Mouse (Mus musculus): Measurements from ENCODE around the gene Pmf1. TPM values are rescaled to one million over a fixed set of nuclear protein-coding genes. Genes with fewer than 3 reads are reported as not detected.
"Not testable (repeated sequence)": the region's sequence is repeated elsewhere in the genome, so short reads cannot be mapped to it uniquely, and the experiment has no call there.

Pmf1 gene
- polyA plus RNA-seq, 1 experiment from 2014 or later = 185 TPM

GRCm38 (mm10) chr3:88442888-88443287 lies 32.8 kb upstream of the Pmf1 start:
- ATAC-seq (ENCODE audit: insufficient number of reproducible peaks, low FRiP score, low TSS enrichment, low read depth) (no peak), DNase-seq (ENCODE audit: low spot score) (no peak)
- WGBS = 69% methylated on average over 7 of the region's 7 CpGs

GRCm38 (mm10) chr3:88442488-88442887 lies 32.4 kb upstream of the Pmf1 start:
- Histone ChIP-seq H3K27ac (replicated peaks; ENCODE audit: low read depth, low read length) (no peak overlapping the region), H3K36me3 (ENCODE audit: control insufficient read depth, insufficient read depth, low read length) (no peaks in the 10 kb centered on the region), H3K27me3 (ENCODE audit: control insufficient read depth, insufficient read depth, low read length) (no peaks in the 10 kb centered on the region), H3K9me3 (ENCODE audit: control insufficient read depth, low read length) (no peaks in the 10 kb centered on the region), H3K4me2 (ENCODE audit: low read depth, severe bottlenecking) (no peak overlapping the region), H3K4me3 (ENCODE audit: low read depth, low read length) (no peak overlapping the region), H3K4me1 (ENCODE audit: control insufficient read depth, insufficient read depth, low read length) (peaks cover 14% of the 10 kb centered on the region; the same call in 1 of the 2 replicates), H3K9ac (ENCODE audit: low read length) (no peak overlapping the region)
- WGBS = 82% methylated on average over 12 of the region's 12 CpGs
- ATAC-seq (ENCODE audit: insufficient number of reproducible peaks, low FRiP score, low TSS enrichment, low read depth) = no peak
- DNase-seq (ENCODE audit: low spot score) = no peak

More at GRCm38 (mm10) chr3:88442888-88443287, 32.8 kb upstream of the Pmf1 start:
- H3K27me3 ChIP-seq (ENCODE audit: control insufficient read depth, insufficient read depth, low read length) = no peaks in the 10 kb centered on the region
- no peaks in the 10 kb centered on the region for H3K36me3 ChIP-seq (ENCODE audit: control insufficient read depth, insufficient read depth, low read length)
- H3K4me3 ChIP-seq (ENCODE audit: low read depth, low read length) = no peak overlapping the region
- H3K9me3 ChIP-seq (ENCODE audit: control insufficient read depth, low read length) = no peaks in the 10 kb centered on the region
- no peak overlapping the region for H3K4me2 ChIP-seq (ENCODE audit: low read depth, severe bottlenecking)
- H3K9ac ChIP-seq (ENCODE audit: low read length) = no peak overlapping the region
- no peak overlapping the region for H3K27ac ChIP-seq (replicated peaks; ENCODE audit: low read depth, low read length)
- H3K4me1 ChIP-seq (ENCODE audit: control insufficient read depth, insufficient read depth, low read length) = peaks cover 11% of the 10 kb centered on the region; the same call in 1 of the 2 replicates

GRCm38 (mm10) chr3:88440500-88441381 lies 30.6 kb upstream of the Pmf1 start:
- Histone ChIP-seq H3K9me3 (ENCODE audit: control insufficient read depth, low read length) (no peaks in the 10 kb centered on the region), H3K27me3 (ENCODE audit: control insufficient read depth, insufficient read depth, low read length) (no peaks in the 10 kb centered on the region), H3K4me3 (ENCODE audit: low read depth, low read length) (0 out of 2 replicates have a peak overlapping the region, but pooled peaks have one; percentile 1), H3K27ac (replicated peaks; ENCODE audit: low read depth, low read length) (no peak overlapping the region), H3K4me2 (ENCODE audit: low read depth, severe bottlenecking) (peak overlapping the region; percentile 26), H3K36me3 (ENCODE audit: control insufficient read depth, insufficient read depth, low read length) (no peaks in the 10 kb centered on the region), H3K4me1 (ENCODE audit: control insufficient read depth, insufficient read depth, low read length) (peaks cover 22% of the 10 kb centered on the region; the same call in 1 of the 2 replicates), H3K9ac (ENCODE audit: low read length) (no peak overlapping the region)
- DNase-seq (ENCODE audit: low spot score) (peak; percentile 45), ATAC-seq (ENCODE audit: insufficient number of reproducible peaks, low FRiP score, low TSS enrichment, low read depth) (no peak)
- 20% methylated on average over 27 of the region's 27 CpGs for WGBS

- Histone ChIP-seq H3K4me1 (ENCODE audit: control insufficient read depth, insufficient read depth, low read length) (peaks cover 22% of the 10 kb centered on the region; the same call in 1 of the 2 replicates), H3K9ac (ENCODE audit: low read length) (no peak overlapping the region), H3K27me3 (ENCODE audit: control insufficient read depth, insufficient read depth, low read length) (no peaks in the 10 kb centered on the region), H3K9me3 (ENCODE audit: control insufficient read depth, low read length) (no peaks in the 10 kb centered on the region), H3K36me3 (ENCODE audit: control insufficient read depth, insufficient read depth, low read length) (no peaks in the 10 kb centered on the region), H3K4me2 (ENCODE audit: low read depth, severe bottlenecking) (no peak overlapping the region), H3K27ac (replicated peaks; ENCODE audit: low read depth, low read length) (no peak overlapping the region), H3K4me3 (ENCODE audit: low read depth, low read length) (no peak overlapping the region)
- ATAC-seq (ENCODE audit: insufficient number of reproducible peaks, low FRiP score, low TSS enrichment, low read depth) = no peak
- no peak for DNase-seq (ENCODE audit: low spot score)
- 63% methylated on average over 4 of the region's 4 CpGs for WGBS
Measured at GRCm38 (mm10) chr3:88439582-88439981, 29.5 kb upstream of the Pmf1 start.

- H3K4me1 ChIP-seq (ENCODE audit: control insufficient read depth, insufficient read depth, low read length) = peaks cover 22% of the 10 kb centered on the region; the same call in 1 of the 2 replicates
- peak overlapping the region; percentile 48 for H3K4me2 ChIP-seq (ENCODE audit: low read depth, severe bottlenecking)
- H3K36me3 ChIP-seq (ENCODE audit: control insufficient read depth, insufficient read depth, low read length) = no peaks in the 10 kb centered on the region
- H3K27me3 ChIP-seq (ENCODE audit: control insufficient read depth, insufficient read depth, low read length) = no peaks in the 10 kb centered on the region
- DNase-seq (ENCODE audit: low spot score) (no peak), ATAC-seq (ENCODE audit: insufficient number of reproducible peaks, low FRiP score, low TSS enrichment, low read depth) (no peak)
- 82% methylated on average over 10 of the region's 10 CpGs for WGBS
- H3K4me3 ChIP-seq (ENCODE audit: low read depth, low read length) = no peak overlapping the region
- peak overlapping the region; percentile 52; the same call in 1 of the 2 replicates for H3K9ac ChIP-seq (ENCODE audit: low read length)
- H3K9me3 ChIP-seq (ENCODE audit: control insufficient read depth, low read length) = no peaks in the 10 kb centered on the region
- H3K27ac ChIP-seq (replicated peaks; ENCODE audit: low read depth, low read length) = no peak overlapping the region
Measured at GRCm38 (mm10) chr3:88437454-88437853, 27.3 kb upstream of the Pmf1 start.

GRCm38 (mm10) chr3:88436395-88437201 lies 26.5 kb upstream of the Pmf1 start:
- Histone ChIP-seq H3K9ac (ENCODE audit: low read length) (peak overlapping the region; percentile 52), H3K27me3 (ENCODE audit: control insufficient read depth, insufficient read depth, low read length) (no peaks in the 10 kb centered on the region), H3K4me3 (ENCODE audit: low read depth, low read length) (peak overlapping the region; percentile 20), H3K36me3 (ENCODE audit: control insufficient read depth, insufficient read depth, low read length) (no peaks in the 10 kb centered on the region), H3K4me1 (ENCODE audit: control insufficient read depth, insufficient read depth, low read length) (peaks cover 22% of the 10 kb centered on the region; the same call in 1 of the 2 replicates), H3K27ac (replicated peaks; ENCODE audit: low read depth, low read length) (0 out of 2 replicates have a peak overlapping the region, but pooled peaks have one; percentile 8), H3K9me3 (ENCODE audit: control insufficient read depth, low read length) (no peaks in the 10 kb centered on the region), H3K4me2 (ENCODE audit: low read depth, severe bottlenecking) (peak overlapping the region; percentile 48)
- 8% methylated on average over 29 of the region's 29 CpGs for WGBS
- DNase-seq (ENCODE audit: low spot score) (peak; percentile 84), ATAC-seq (ENCODE audit: insufficient number of reproducible peaks, low FRiP score, low TSS enrichment, low read depth) (peak; percentile 94)

GRCm38 (mm10) chr3:88435515-88435914 lies 25.4 kb upstream of the Pmf1 start:
- ATAC-seq (ENCODE audit: insufficient number of reproducible peaks, low FRiP score, low TSS enrichment, low read depth) (no peak), DNase-seq (ENCODE audit: low spot score) (no peak)
- H3K36me3 ChIP-seq (ENCODE audit: control insufficient read depth, insufficient read depth, low read length) = no peaks in the 10 kb centered on the region
- no peaks in the 10 kb centered on the region for H3K27me3 ChIP-seq (ENCODE audit: control insufficient read depth, insufficient read depth, low read length)
- no peaks in the 10 kb centered on the region for H3K9me3 ChIP-seq (ENCODE audit: control insufficient read depth, low read length)
- no peak overlapping the region for H3K4me3 ChIP-seq (ENCODE audit: low read depth, low read length)
- H3K4me1 ChIP-seq (ENCODE audit: control insufficient read depth, insufficient read depth, low read length) = peaks cover 16% of the 10 kb centered on the region; the same call in 1 of the 2 replicates
- H3K9ac ChIP-seq (ENCODE audit: low read length) = no peak overlapping the region
- H3K27ac ChIP-seq (replicated peaks; ENCODE audit: low read depth, low read length) = no peak overlapping the region
- whole genome bisulfite sequencing = 64% methylated on average over 10 of the region's 10 CpGs
- no peak overlapping the region for H3K4me2 ChIP-seq (ENCODE audit: low read depth, severe bottlenecking)

- not testable (repeated sequence) for DNase-seq (ENCODE audit: low spot score); H3K9ac ChIP-seq (ENCODE audit: low read length); H3K36me3 ChIP-seq (ENCODE audit: control insufficient read depth, insufficient read depth, low read length); H3K9me3 ChIP-seq (ENCODE audit: control insufficient read depth, low read length); H3K4me2 ChIP-seq (ENCODE audit: low read depth, severe bottlenecking); H3K4me3 ChIP-seq (ENCODE audit: low read depth, low read length); ATAC-seq (ENCODE audit: insufficient number of reproducible peaks, low FRiP score, low TSS enrichment, low read depth); H3K27ac ChIP-seq (replicated peaks; ENCODE audit: low read depth, low read length); H3K4me1 ChIP-seq (ENCODE audit: control insufficient read depth, insufficient read depth, low read length); H3K27me3 ChIP-seq (ENCODE audit: control insufficient read depth, insufficient read depth, low read length)
- WGBS = 78% methylated on average over 8 of the region's 8 CpGs
Measured at GRCm38 (mm10) chr3:88428639-88429038, 18.5 kb upstream of the Pmf1 start.
